Mouse (Mus musculus): ENCODE measurements at regions not wholly inside any gene's neighbourhood (a gene's known extent, or its start where the extent isn't known, plus 50 kb on each side); places are given as distances from the start of the nearest gene placed in this dataset.
"Not testable (repeated sequence)": the region's sequence is repeated elsewhere in the genome, so short reads cannot be mapped to it uniquely, and the experiment has no call there.

DNA sequence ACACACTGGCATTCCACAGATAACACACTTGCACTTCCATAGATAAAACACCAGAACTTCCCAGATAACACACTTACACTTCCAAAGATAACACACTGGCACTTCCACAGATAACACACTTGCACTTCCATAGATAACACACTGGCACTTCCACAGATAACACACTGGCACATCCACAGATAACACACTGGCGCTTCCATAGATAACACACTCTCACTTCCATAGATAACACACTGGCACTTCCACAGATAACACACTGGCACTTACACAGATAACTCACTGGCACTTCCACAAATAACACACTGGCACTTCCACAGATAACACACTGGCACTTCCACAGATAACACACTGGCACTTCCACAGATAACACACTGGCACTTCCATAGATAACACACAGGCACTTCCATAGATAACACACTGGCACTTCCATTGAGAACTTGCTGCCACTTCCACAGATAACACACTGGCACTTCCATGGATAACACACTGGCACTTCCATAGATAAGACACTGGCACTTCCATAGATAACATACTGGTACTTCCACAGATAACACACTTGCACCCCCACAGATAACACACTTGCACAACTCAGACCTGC is 170.0 kb upstream of the Afdn start:
- not testable (repeated sequence) for DNase-seq

Measured in cerebellum, postnatal 36 days (tissue).